In the genomic region with DNA sequence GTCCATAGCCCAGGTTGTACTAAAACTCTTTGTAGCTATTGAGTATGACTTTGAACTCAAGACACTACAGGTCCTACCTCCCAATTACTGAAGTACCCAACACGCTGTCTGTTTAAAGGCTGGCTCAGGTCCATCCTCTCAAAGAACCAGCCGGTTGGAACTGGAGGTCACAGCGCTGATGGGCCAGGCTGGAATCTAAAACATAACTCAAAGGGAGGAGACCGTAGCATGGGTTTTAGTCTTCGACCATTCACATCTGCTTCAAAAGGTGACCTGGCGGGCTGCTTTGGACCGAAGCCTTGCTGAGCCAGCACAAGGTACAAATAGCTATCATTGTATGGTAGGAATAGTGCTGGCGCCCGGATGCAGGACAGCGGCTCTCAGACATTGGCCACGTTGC, we compare ENCODE assay signal across 21 mouse cellular contexts. TPM values are rescaled to one million over a fixed set of nuclear protein-coding genes. Genes with fewer than 3 reads are reported as not detected.
DNase-seq lines count a peak whose midpoint lies in the region; ATAC-seq lines count a peak whose summit lies in the region.
"Had no signal": no experiment of that assay in that cellular context is flagged by ENCODE, and none has a peak within 500 bp of the region (broad histone marks: within the 10 kb centered on the region; RNA-seq: fewer than 3 reads in every experiment).

No protein-coding gene starts in this region.

- no peaks in the 10 kb centered on the region for H3K9me3 ChIP-seq in midbrain, embryonic 13.5 days
- no peaks in the 10 kb centered on the region for H3K9me3 ChIP-seq in midbrain, embryonic 16.5 days (replicated peaks; ENCODE audit: control insufficient read depth, low read length, poor library complexity, severe bottlenecking)
- H3K9me3 ChIP-seq in liver, embryonic 11.5 days (ENCODE audit: control insufficient read depth, low read length): no peaks in the 10 kb centered on the region
- H3K9me3 ChIP-seq: embryonic facial prominence, embryonic 15.5 days; forebrain, embryonic 10.5 days; heart, embryonic 12.5 days had no signal

- no peak overlapping the region for H3K9ac ChIP-seq in midbrain, embryonic 13.5 days (replicated peaks)
- H3K9ac ChIP-seq in midbrain, embryonic 16.5 days (ENCODE audit: low read depth, low read length): no peak overlapping the region
- H3K9ac ChIP-seq in liver, embryonic 11.5 days (ENCODE audit: low read depth, low read length): no peak overlapping the region
- H3K9ac ChIP-seq: embryonic facial prominence, embryonic 15.5 days; heart, embryonic 12.5 days had no signal

- 0 out of 2 replicates have a peak, but pooled peaks cover 2% of the 10 kb centered on the region for H3K27me3 ChIP-seq in midbrain, embryonic 13.5 days
- H3K27me3 ChIP-seq in midbrain, embryonic 16.5 days (ENCODE audit: control insufficient read depth, insufficient read depth, low read depth, low read length): no peaks in the 10 kb centered on the region
- no peaks in the 10 kb centered on the region; the same call in 1 of the 2 replicates for H3K27me3 ChIP-seq in liver, embryonic 11.5 days (replicated peaks; ENCODE audit: control insufficient read depth, insufficient read depth, low read length)
- H3K27me3 ChIP-seq: embryonic facial prominence, embryonic 15.5 days; heart, embryonic 12.5 days had no signal

- 0 out of 2 replicates have a peak overlapping the region, but pooled peaks have one; percentile 84 for H3K27ac ChIP-seq in midbrain, embryonic 13.5 days
- H3K27ac ChIP-seq in midbrain, embryonic 16.5 days (ENCODE audit: low read length): no peak overlapping the region
- no peak overlapping the region for H3K27ac ChIP-seq in liver, embryonic 11.5 days (ENCODE audit: low read depth, low read length)
- H3K27ac ChIP-seq: embryonic facial prominence, embryonic 15.5 days; gastrocnemius, adult 2 months had no signal

- intact Hi-C loops in left cerebral cortex, postnatal 4 days (cut with DNase I): no loop called here

- DNase-seq in kidney, adult 18-20 months: peak; percentile 46
- DNase-seq in kidney, postnatal 4 days: no peak
- peak; percentile 13 for DNase-seq in kidney, postnatal 10 days
- DNase-seq in kidney, postnatal 36 days: peak; percentile 69 to 71
- DNase-seq in liver, embryonic 11.5 days (ENCODE audit: low spot score): no peak
- DNase-seq in left cerebral cortex, postnatal 4 days: no peak
- DNase-seq: cerebellum, adult 11 months; cerebellum, adult 8-10 months; cerebellum, postnatal 14 days; gastrocnemius, adult 2 months; gastrocnemius, postnatal 25 days; heart, postnatal 36 days had no signal

- no peak overlapping the region for H3K4me2 ChIP-seq in midbrain, embryonic 13.5 days (replicated peaks)
- H3K4me2 ChIP-seq in midbrain, embryonic 16.5 days (ENCODE audit: low read length): no peak overlapping the region
- H3K4me2 ChIP-seq in liver, embryonic 11.5 days: no peak overlapping the region
- H3K4me2 ChIP-seq: embryonic facial prominence, embryonic 15.5 days; heart, embryonic 12.5 days had no signal

- H3K4me1 ChIP-seq in midbrain, embryonic 13.5 days (replicated peaks): peaks cover 24% of the 10 kb centered on the region
- peaks cover 9% of the 10 kb centered on the region for H3K4me1 ChIP-seq in midbrain, embryonic 16.5 days (ENCODE audit: control insufficient read depth, insufficient read depth, low read length)
- no peaks in the 10 kb centered on the region for H3K4me1 ChIP-seq in liver, embryonic 11.5 days (replicated peaks; ENCODE audit: control insufficient read depth, insufficient read depth, low read length)
- H3K4me1 ChIP-seq: heart, embryonic 12.5 days had no signal

- no peak overlapping the region for H3K4me3 ChIP-seq in midbrain, embryonic 13.5 days (replicated peaks)
- H3K4me3 ChIP-seq in midbrain, embryonic 16.5 days (ENCODE audit: low read depth, low read length): no peak overlapping the region
- no peak overlapping the region for H3K4me3 ChIP-seq in liver, embryonic 11.5 days (ENCODE audit: low read depth, low read length)
- H3K4me3 ChIP-seq: embryonic facial prominence, embryonic 15.5 days; erythroblast, embryonic 14.5 days; forebrain, embryonic 10.5 days; gastrocnemius, adult 2 months; heart, embryonic 12.5 days had no signal

- no peaks in the 10 kb centered on the region for H3K36me3 ChIP-seq in midbrain, embryonic 13.5 days
- no peaks in the 10 kb centered on the region for H3K36me3 ChIP-seq in midbrain, embryonic 16.5 days (ENCODE audit: control insufficient read depth, insufficient read depth, low read length)
- H3K36me3 ChIP-seq in liver, embryonic 11.5 days (ENCODE audit: control insufficient read depth, insufficient read depth, low read length): no peaks in the 10 kb centered on the region
- H3K36me3 ChIP-seq: embryonic facial prominence, embryonic 15.5 days; forebrain, embryonic 10.5 days; heart, embryonic 12.5 days had no signal

- no peak for ATAC-seq in midbrain, embryonic 13.5 days
- no peak for ATAC-seq in midbrain, embryonic 16.5 days
- no peak for ATAC-seq in liver, embryonic 11.5 days (replicated peaks; ENCODE audit: low FRiP score)
- ATAC-seq: CD4-positive, CD25-positive, alpha-beta regulatory T cell, adult 4 months; forebrain, embryonic 14.5 days had no signal

- 89% methylated on average over 11 of the region's 11 CpGs for WGBS in midbrain, embryonic 13.5 days
- WGBS in midbrain, embryonic 16.5 days: 82% methylated on average over 11 of the region's 11 CpGs
- 88% methylated on average over 11 of the region's 11 CpGs for WGBS in liver, embryonic 11.5 days

RNA-seq across cellular contexts. Expression of gene Ksr2, which starts 26.5 kb away (rescaled TPM):
- 5.1 and 6.9 TPM in 2 replicates for polyA plus RNA-seq in midbrain, embryonic 13.5 days (2015; fragmentation: Nextera tagmentation; extraction: Ambion mirVana)
- polyA plus RNA-seq in midbrain, embryonic 16.5 days (2015; fragmentation: Nextera tagmentation; extraction: Ambion mirVana): 7.5 and 8.9 TPM in 2 replicates
- polyA plus RNA-seq in liver, embryonic 11.5 days (2014; fragmentation: Nextera tagmentation; extraction: Ambion mirVana): 0.01 and 0.17 TPM in 2 replicates
- total RNA-seq in left cerebral cortex, postnatal 4 days (2021): 10 to 100 TPM; 23.4 to 24.1 TPM
- total RNA-seq: MEL had no signal
- polyA plus RNA-seq: erythroblast, embryonic 14.5 days had no signal

RNA-seq across cellular contexts. Expression of gene Rfc5, which starts 51.4 kb away (rescaled TPM):
- 44.6 and 47.8 TPM in 2 replicates for polyA plus RNA-seq in midbrain, embryonic 13.5 days (2015; fragmentation: Nextera tagmentation; extraction: Ambion mirVana)
- polyA plus RNA-seq in midbrain, embryonic 16.5 days (2015; fragmentation: Nextera tagmentation; extraction: Ambion mirVana): 22.9 and 28.4 TPM in 2 replicates
- 121 and 131 TPM in 2 replicates for polyA plus RNA-seq in liver, embryonic 11.5 days (2014; fragmentation: Nextera tagmentation; extraction: Ambion mirVana)
- total RNA-seq in left cerebral cortex, postnatal 4 days (2021): 10 to 100 TPM; 20.2 to 26.4 TPM

Comparison
In these comparisons a context has a peak if more than half of its experiments do, and no peak if none do; other contexts are left out.
1. DNase-seq: peak in kidney, adult 18-20 months (single experiment), kidney, postnatal 10 days (single experiment) and kidney, postnatal 36 days (2 of 2); none in kidney, postnatal 4 days (0 of 2), liver, embryonic 11.5 days (single experiment) and left cerebral cortex, postnatal 4 days (single experiment).